Mouse (Mus musculus): ENCODE measurements around the gene Slc6a17. TPM values are rescaled to one million over a fixed set of nuclear protein-coding genes. Genes with fewer than 3 reads are reported as not detected.

Gene Slc6a17
- polyA plus RNA-seq, 1 experiment, result 0.42 TPM

DNA sequence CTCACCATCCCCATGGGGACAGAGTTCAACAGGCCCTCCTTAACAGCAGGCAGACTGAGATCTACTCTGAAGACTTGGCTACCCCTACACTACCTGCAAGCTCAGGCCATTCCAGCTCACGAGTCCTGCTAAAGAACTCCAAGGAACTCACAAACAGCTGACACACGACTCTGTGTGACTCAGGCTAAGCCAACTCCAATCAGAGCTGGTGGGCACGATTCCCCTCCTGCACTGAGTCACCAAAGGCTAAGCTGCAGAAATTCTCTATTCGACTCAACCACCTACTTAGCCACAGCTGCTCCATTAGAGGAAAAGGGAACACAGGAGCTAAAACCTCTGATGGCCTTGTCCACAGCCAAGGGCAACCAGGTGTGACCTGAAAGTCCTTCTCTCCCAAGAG lies 1.8 kb downstream of the Slc6a17 start:
- H3K27ac ChIP-seq (ENCODE audit: insufficient read depth, low read length), result no peak overlapping the region
- no peaks in the 10 kb centered on the region for H3K36me3 ChIP-seq (ENCODE audit: control insufficient read depth, insufficient read depth, low read length, poor library complexity, severe bottlenecking)
- H3K9me3 ChIP-seq (replicated peaks; ENCODE audit: control insufficient read depth, insufficient read depth, low read length, poor library complexity, severe bottlenecking), result no peaks in the 10 kb centered on the region
- peaks cover 3% of the 10 kb centered on the region for H3K27me3 ChIP-seq (ENCODE audit: control insufficient read depth, insufficient read depth, low read length, poor library complexity, severe bottlenecking)
- no peak overlapping the region for H3K9ac ChIP-seq (ENCODE audit: low read depth, poor library complexity, severe bottlenecking)
- TF ChIP-seq EP300 (IDR thresholded peaks at IDR 0.05; ENCODE audit: insufficient read depth, low read depth, low read length) (no peak), POLR2A (IDR thresholded peaks at IDR 0.05; ENCODE audit: insufficient read depth, low read length) (no peak), CTCF (IDR thresholded peaks at IDR 0.05; ENCODE audit: low read depth, low read length) (no peak)
- H3K4me3 ChIP-seq (ENCODE audit: low read depth, low read length), result no peak overlapping the region
- peaks cover 2% of the 10 kb centered on the region for H3K4me1 ChIP-seq (ENCODE audit: control insufficient read depth, insufficient read depth, low read length)

GRCm38 (mm10) chr3:107511416-107511815 lies 6.4 kb downstream of the Slc6a17 start:
- Histone ChIP-seq H3K27me3 (ENCODE audit: control insufficient read depth, insufficient read depth, low read length, poor library complexity, severe bottlenecking) (no peaks in the 10 kb centered on the region; the same call in 1 of the 2 replicates), H3K9me3 (replicated peaks; ENCODE audit: control insufficient read depth, insufficient read depth, low read length, poor library complexity, severe bottlenecking) (no peaks in the 10 kb centered on the region), H3K4me3 (ENCODE audit: low read depth, low read length) (no peak overlapping the region), H3K9ac (ENCODE audit: low read depth, poor library complexity, severe bottlenecking) (no peak overlapping the region), H3K4me1 (ENCODE audit: control insufficient read depth, insufficient read depth, low read length) (no peaks in the 10 kb centered on the region), H3K36me3 (ENCODE audit: control insufficient read depth, insufficient read depth, low read length, poor library complexity, severe bottlenecking) (no peaks in the 10 kb centered on the region), H3K27ac (ENCODE audit: insufficient read depth, low read length) (no peak overlapping the region)
- no peak for TF ChIP-seq POLR2A (IDR thresholded peaks at IDR 0.05; ENCODE audit: insufficient read depth, low read length)

DNA sequence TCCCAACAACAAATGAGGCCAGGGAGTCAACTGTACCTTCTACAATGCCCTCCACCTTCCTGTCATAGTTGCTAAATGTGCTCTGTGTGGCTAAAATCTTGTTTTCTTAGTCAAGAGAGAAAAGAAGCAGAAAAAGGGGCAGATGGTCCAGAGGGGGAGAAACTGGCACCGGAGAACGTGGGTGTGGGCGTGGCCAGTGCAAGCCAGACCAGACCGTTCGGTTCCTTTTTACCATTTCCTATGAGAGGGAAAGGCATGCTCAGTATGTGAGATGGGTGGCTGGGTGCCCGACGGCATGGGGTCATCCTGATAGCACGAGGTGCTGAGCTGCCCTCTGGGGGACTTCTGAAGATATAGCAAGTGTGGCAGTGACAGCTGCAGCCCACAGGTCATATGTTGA lies 9.1 kb downstream of the Slc6a17 start:
- Histone ChIP-seq H3K9me3 (replicated peaks; ENCODE audit: control insufficient read depth, insufficient read depth, low read length, poor library complexity, severe bottlenecking) (no peaks in the 10 kb centered on the region), H3K9ac (ENCODE audit: low read depth, poor library complexity, severe bottlenecking) (no peak overlapping the region), H3K27me3 (ENCODE audit: control insufficient read depth, insufficient read depth, low read length, poor library complexity, severe bottlenecking) (no peaks in the 10 kb centered on the region; the same call in 1 of the 2 replicates), H3K36me3 (ENCODE audit: control insufficient read depth, insufficient read depth, low read length, poor library complexity, severe bottlenecking) (no peaks in the 10 kb centered on the region), H3K4me3 (ENCODE audit: low read depth, low read length) (no peak overlapping the region), H3K27ac (ENCODE audit: insufficient read depth, low read length) (no peak overlapping the region), H3K4me1 (ENCODE audit: control insufficient read depth, insufficient read depth, low read length) (no peaks in the 10 kb centered on the region)
- no peak for TF ChIP-seq CTCF (IDR thresholded peaks at IDR 0.05; ENCODE audit: low read depth, low read length)
- no peak for TF ChIP-seq POLR2A (IDR thresholded peaks at IDR 0.05; ENCODE audit: insufficient read depth, low read length)
- TF ChIP-seq EP300 (IDR thresholded peaks at IDR 0.05; ENCODE audit: insufficient read depth, low read depth, low read length), result no peak

DNA sequence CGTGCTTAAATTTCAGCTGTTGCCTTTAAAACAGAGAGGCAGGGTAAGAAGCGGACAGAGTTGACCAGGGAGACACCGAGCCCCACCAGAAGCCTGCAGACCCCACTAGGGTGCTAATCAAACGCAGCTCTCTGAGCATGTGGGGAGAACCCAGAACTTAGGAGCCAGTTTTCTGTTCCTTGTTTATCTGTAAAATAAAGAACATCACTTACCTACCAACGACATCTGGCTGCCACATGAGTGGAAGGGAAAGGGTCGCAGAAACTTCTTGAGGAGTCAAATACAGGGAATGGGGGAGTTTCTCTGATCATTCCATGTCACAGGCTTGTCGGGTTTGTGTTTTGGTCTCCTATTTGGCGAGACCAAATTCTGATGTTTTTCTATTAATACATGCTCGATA lies 9.9 kb downstream of the Slc6a17 start:
- Histone ChIP-seq H3K27me3 (ENCODE audit: control insufficient read depth, insufficient read depth, low read length, poor library complexity, severe bottlenecking) (no peaks in the 10 kb centered on the region; the same call in 1 of the 2 replicates), H3K27ac (ENCODE audit: insufficient read depth, low read length) (no peak overlapping the region), H3K4me1 (ENCODE audit: control insufficient read depth, insufficient read depth, low read length) (no peaks in the 10 kb centered on the region), H3K9ac (ENCODE audit: low read depth, poor library complexity, severe bottlenecking) (no peak overlapping the region), H3K4me3 (ENCODE audit: low read depth, low read length) (no peak overlapping the region), H3K9me3 (replicated peaks; ENCODE audit: control insufficient read depth, insufficient read depth, low read length, poor library complexity, severe bottlenecking) (no peaks in the 10 kb centered on the region), H3K36me3 (ENCODE audit: control insufficient read depth, insufficient read depth, low read length, poor library complexity, severe bottlenecking) (no peaks in the 10 kb centered on the region)
- no peak for TF ChIP-seq POLR2A (IDR thresholded peaks at IDR 0.05; ENCODE audit: insufficient read depth, low read length)
- no peak for TF ChIP-seq CTCF (IDR thresholded peaks at IDR 0.05; ENCODE audit: low read depth, low read length)
- TF ChIP-seq EP300 (IDR thresholded peaks at IDR 0.05; ENCODE audit: insufficient read depth, low read depth, low read length), result no peak

GRCm38 (mm10) chr3:107506531-107506930 lies 11.3 kb downstream of the Slc6a17 start:
- no peak overlapping the region for H3K4me3 ChIP-seq (ENCODE audit: low read depth, low read length)
- no peaks in the 10 kb centered on the region; the same call in 1 of the 2 replicates for H3K27me3 ChIP-seq (ENCODE audit: control insufficient read depth, insufficient read depth, low read length, poor library complexity, severe bottlenecking)
- no peaks in the 10 kb centered on the region for H3K9me3 ChIP-seq (replicated peaks; ENCODE audit: control insufficient read depth, insufficient read depth, low read length, poor library complexity, severe bottlenecking)
- no peak for TF ChIP-seq CTCF (IDR thresholded peaks at IDR 0.05; ENCODE audit: low read depth, low read length)
- no peak for TF ChIP-seq POLR2A (IDR thresholded peaks at IDR 0.05; ENCODE audit: insufficient read depth, low read length)
- TF ChIP-seq EP300 (IDR thresholded peaks at IDR 0.05; ENCODE audit: insufficient read depth, low read depth, low read length), result no peak
- no peak overlapping the region for H3K27ac ChIP-seq (ENCODE audit: insufficient read depth, low read length)
- H3K4me1 ChIP-seq (ENCODE audit: control insufficient read depth, insufficient read depth, low read length), result no peaks in the 10 kb centered on the region
- no peaks in the 10 kb centered on the region for H3K36me3 ChIP-seq (ENCODE audit: control insufficient read depth, insufficient read depth, low read length, poor library complexity, severe bottlenecking)
- no peak overlapping the region for H3K9ac ChIP-seq (ENCODE audit: low read depth, poor library complexity, severe bottlenecking)

GRCm38 (mm10) chr3:107505464-107506367 lies 12.1 kb downstream of the Slc6a17 start:
- Histone ChIP-seq H3K9me3 (replicated peaks; ENCODE audit: control insufficient read depth, insufficient read depth, low read length, poor library complexity, severe bottlenecking) (no peaks in the 10 kb centered on the region; the same call in 1 of the 2 replicates), H3K27ac (ENCODE audit: insufficient read depth, low read length) (no peak overlapping the region), H3K9ac (ENCODE audit: low read depth, poor library complexity, severe bottlenecking) (no peak overlapping the region), H3K4me3 (ENCODE audit: low read depth, low read length) (no peak overlapping the region), H3K36me3 (ENCODE audit: control insufficient read depth, insufficient read depth, low read length, poor library complexity, severe bottlenecking) (no peaks in the 10 kb centered on the region), H3K27me3 (ENCODE audit: control insufficient read depth, insufficient read depth, low read length, poor library complexity, severe bottlenecking) (no peaks in the 10 kb centered on the region), H3K4me1 (ENCODE audit: control insufficient read depth, insufficient read depth, low read length) (no peaks in the 10 kb centered on the region)
- no peak for TF ChIP-seq EP300 (IDR thresholded peaks at IDR 0.05; ENCODE audit: insufficient read depth, low read depth, low read length)
- TF ChIP-seq POLR2A (IDR thresholded peaks at IDR 0.05; ENCODE audit: insufficient read depth, low read length), result no peak
